Mouse (Mus musculus) neural tube, embryonic 11.5 days (tissue): Measurements from ENCODE around the gene Prpsap1. TPM values are rescaled to one million over a fixed set of nuclear protein-coding genes. Genes with fewer than 3 reads are reported as not detected.

Experiments used
- ATAC-seq: fragments of 200-750 bp; cut with Nextera tagmentation; 2 replicates; pipeline ENCODE4 v1.8.0; 2017; ENCODE audit warnings: moderate number of reproducible peaks, mild to moderate bottlenecking, moderate TSS enrichment, moderate library complexity; ENCODE audit not compliant: insufficient read depth, low FRiP score, low TSS enrichment
- DNase-seq: peaks from one replicate; pipeline ENCODE4 v3.0.0-alpha.2; 2015; ENCODE audit warnings: low spot score
- H3K27ac ChIP-seq: fragments of 300-500 bp; sonication (generic); 2 replicates; pipeline ENCODE4 v1.5.1; 2014; ENCODE audit warnings: low read depth, mild to moderate bottlenecking, low read length
- H3K27me3 ChIP-seq: fragments of 300-500 bp; sonication (generic); 2 replicates; pipeline ENCODE4 v1.6.1; 2014; ENCODE audit warnings: mild to moderate bottlenecking, low read length, mixed read lengths; ENCODE audit not compliant: control insufficient read depth, insufficient read depth
- H3K36me3 ChIP-seq: fragments of 300-500 bp; sonication (generic); 2 replicates; pipeline ENCODE4 v1.6.1; 2014; ENCODE audit warnings: mild to moderate bottlenecking, low read length, moderate library complexity, mixed read lengths; ENCODE audit not compliant: control insufficient read depth, insufficient read depth
- H3K4me1 ChIP-seq: fragments of 300-500 bp; sonication (generic); 2 replicates; pipeline ENCODE4 v1.6.1; 2014; ENCODE audit warnings: low read length, mixed read lengths; ENCODE audit not compliant: control insufficient read depth, insufficient read depth
- H3K4me2 ChIP-seq: fragments of 300-500 bp; sonication (generic); 2 replicates; pipeline ENCODE4 v1.6.1; 2014; ENCODE audit warnings: low read depth, mild to moderate bottlenecking, moderate library complexity
- H3K4me3 ChIP-seq: fragments of 300-500 bp; sonication (generic); 2 replicates; pipeline ENCODE4 v1.5.1; 2014; ENCODE audit warnings: low read depth, low read length
- H3K9ac ChIP-seq: fragments of 300-500 bp; sonication (generic); 2 replicates; pipeline ENCODE4 v1.6.1; 2014; ENCODE audit warnings: mild to moderate bottlenecking, low read length
- H3K9me3 ChIP-seq: fragments of 300-500 bp; sonication (generic); 2 replicates; pipeline ENCODE4 v1.6.1; 2016; ENCODE audit warnings: low read length; ENCODE audit not compliant: control insufficient read depth
- WGBS: fragments of 180-500 bp; shearing (Covaris S2); extraction: QIAGEN DNeasy Blood & Tissue Kit; methylation state at CpG from one replicate; pipeline ENCODE4 v1.1.7; 2014; 5-methylcytosine and 5-hydroxymethylcytosine counted together
- polyA plus RNA-seq: library from polyadenylated mRNA; unstranded; fragments of >200 nt; fragmentation: Nextera tagmentation; extraction: Ambion mirVana; gene quantifications from 2 replicates; pipeline ENCODE4 v1.2.1, GENCODE M21; 2014

The Prpsap1 gene
- polyA plus RNA-seq, 1 experiment from 2014 or later = 222 TPM

DNA sequence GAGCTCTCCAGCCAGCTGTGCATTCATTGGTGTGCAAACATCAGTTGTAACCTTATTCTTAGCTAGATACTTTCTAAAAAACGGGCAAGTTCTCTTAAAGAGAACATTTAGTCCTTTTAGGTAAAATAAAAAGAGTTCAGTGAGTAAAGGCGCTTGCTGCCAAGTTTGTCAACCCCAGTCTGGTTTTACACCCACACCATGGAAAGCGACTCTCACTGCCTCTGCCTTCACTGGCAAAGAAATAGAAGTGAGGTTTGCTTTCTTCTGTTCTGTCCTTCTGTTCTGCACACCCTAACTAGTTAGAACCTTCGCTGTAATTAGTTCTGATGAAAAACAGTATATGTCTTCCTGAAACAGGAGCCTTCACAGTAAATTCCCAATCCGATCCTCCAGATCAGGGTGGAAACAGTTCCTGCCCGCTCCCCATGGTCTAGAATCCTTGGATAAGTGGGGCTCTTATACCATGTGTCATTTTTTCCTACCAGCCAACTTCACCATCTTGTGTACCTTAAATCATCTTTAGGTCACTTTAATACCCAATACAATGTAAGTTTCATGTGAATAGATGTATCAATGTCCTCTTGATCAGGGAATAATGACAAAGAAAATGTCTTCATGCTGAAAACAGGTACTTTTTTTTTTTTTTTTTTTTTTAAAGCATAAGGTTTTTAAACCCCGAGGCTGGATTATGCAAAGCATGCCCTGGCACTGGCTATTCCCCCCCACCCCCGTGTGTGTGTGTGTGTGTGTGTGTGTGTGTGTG, 61.2 kb downstream of the Prpsap1 start:
- no peak overlapping the region for H3K4me3 ChIP-seq
- DNase-seq (no peak), ATAC-seq (no peak)
- peaks cover 8% of the 10 kb centered on the region; the same call in 1 of the 2 replicates for H3K36me3 ChIP-seq
- no peak overlapping the region for H3K9ac ChIP-seq
- WGBS = 69% methylated on average over 8 of the region's 8 CpGs
- no peak overlapping the region for H3K27ac ChIP-seq
- H3K4me2 ChIP-seq = no peak overlapping the region
- no peaks in the 10 kb centered on the region for H3K27me3 ChIP-seq
- peaks cover 11% of the 10 kb centered on the region for H3K4me1 ChIP-seq
- no peaks in the 10 kb centered on the region for H3K9me3 ChIP-seq

GRCm38 (mm10) chr11:116432127-116432526, 61.9 kb downstream of the Prpsap1 start:
- Histone ChIP-seq H3K9me3 (no peaks in the 10 kb centered on the region), H3K4me1 (peaks cover 11% of the 10 kb centered on the region), H3K4me3 (no peak overlapping the region), H3K4me2 (no peak overlapping the region), H3K9ac (no peak overlapping the region), H3K27me3 (no peaks in the 10 kb centered on the region), H3K36me3 (peaks cover 4% of the 10 kb centered on the region; the same call in 1 of the 2 replicates), H3K27ac (no peak overlapping the region)
- ATAC-seq (no peak), DNase-seq (no peak)
- 72% methylated on average over 6 of the region's 6 CpGs for WGBS

DNA sequence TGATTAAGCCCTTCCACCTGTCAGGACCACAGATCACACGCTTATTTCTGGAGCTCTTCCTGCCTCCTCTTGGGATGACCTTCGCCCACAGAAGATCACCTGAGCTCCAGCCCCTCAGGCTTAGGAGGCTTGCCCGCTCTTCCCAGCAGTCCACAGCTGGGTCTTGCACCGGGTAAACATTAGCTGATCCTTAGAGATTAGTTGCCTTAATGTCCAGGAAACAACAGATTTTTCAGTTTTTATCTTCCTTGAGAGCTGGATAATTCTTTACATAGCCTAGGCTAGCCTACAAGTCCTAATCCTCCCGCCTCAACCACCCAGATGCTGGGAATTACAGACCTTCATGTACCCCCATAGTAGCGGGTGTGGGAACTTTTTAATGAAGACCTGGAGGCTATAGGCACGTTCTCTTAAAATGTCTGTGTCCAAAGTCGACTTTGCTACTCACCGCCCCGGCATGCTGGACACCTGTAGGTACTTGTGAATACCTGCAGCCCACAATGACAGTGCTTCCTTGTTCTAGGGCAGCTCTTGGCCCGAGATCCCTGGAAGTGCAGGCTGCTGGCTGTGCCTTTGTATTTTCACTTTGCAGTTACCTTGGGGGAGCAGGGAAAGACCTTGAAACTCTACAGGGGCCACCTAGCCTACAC, 62.4 kb downstream of the Prpsap1 start:
- Histone ChIP-seq H3K4me3 (no peak overlapping the region), H3K9me3 (no peaks in the 10 kb centered on the region), H3K27ac (no peak overlapping the region), H3K36me3 (no peaks in the 10 kb centered on the region), H3K4me1 (peaks cover 9% of the 10 kb centered on the region), H3K9ac (no peak overlapping the region), H3K4me2 (no peak overlapping the region), H3K27me3 (no peaks in the 10 kb centered on the region)
- DNase-seq (no peak), ATAC-seq (no peak)
- WGBS = 58% methylated on average over 11 of the region's 11 CpGs

GRCm38 (mm10) chr11:116430723-116431427, 63.1 kb downstream of the Prpsap1 start:
- Histone ChIP-seq H3K9me3 (no peaks in the 10 kb centered on the region), H3K27me3 (no peaks in the 10 kb centered on the region), H3K9ac (no peak overlapping the region), H3K4me1 (peaks cover 3% of the 10 kb centered on the region), H3K4me3 (no peak overlapping the region), H3K36me3 (no peaks in the 10 kb centered on the region), H3K27ac (no peak overlapping the region), H3K4me2 (0 out of 2 replicates have a peak overlapping the region, but pooled peaks have one; percentile 15)
- WGBS = 53% methylated on average over 22 of the region's 22 CpGs
- DNase-seq (no peak), ATAC-seq (no peak)

GRCm38 (mm10) chr11:116429862-116430613, 64.0 kb downstream of the Prpsap1 start:
- 88% methylated on average over 9 of the region's 9 CpGs for WGBS
- Histone ChIP-seq H3K27ac (no peak overlapping the region), H3K4me1 (no peaks in the 10 kb centered on the region)

DNA sequence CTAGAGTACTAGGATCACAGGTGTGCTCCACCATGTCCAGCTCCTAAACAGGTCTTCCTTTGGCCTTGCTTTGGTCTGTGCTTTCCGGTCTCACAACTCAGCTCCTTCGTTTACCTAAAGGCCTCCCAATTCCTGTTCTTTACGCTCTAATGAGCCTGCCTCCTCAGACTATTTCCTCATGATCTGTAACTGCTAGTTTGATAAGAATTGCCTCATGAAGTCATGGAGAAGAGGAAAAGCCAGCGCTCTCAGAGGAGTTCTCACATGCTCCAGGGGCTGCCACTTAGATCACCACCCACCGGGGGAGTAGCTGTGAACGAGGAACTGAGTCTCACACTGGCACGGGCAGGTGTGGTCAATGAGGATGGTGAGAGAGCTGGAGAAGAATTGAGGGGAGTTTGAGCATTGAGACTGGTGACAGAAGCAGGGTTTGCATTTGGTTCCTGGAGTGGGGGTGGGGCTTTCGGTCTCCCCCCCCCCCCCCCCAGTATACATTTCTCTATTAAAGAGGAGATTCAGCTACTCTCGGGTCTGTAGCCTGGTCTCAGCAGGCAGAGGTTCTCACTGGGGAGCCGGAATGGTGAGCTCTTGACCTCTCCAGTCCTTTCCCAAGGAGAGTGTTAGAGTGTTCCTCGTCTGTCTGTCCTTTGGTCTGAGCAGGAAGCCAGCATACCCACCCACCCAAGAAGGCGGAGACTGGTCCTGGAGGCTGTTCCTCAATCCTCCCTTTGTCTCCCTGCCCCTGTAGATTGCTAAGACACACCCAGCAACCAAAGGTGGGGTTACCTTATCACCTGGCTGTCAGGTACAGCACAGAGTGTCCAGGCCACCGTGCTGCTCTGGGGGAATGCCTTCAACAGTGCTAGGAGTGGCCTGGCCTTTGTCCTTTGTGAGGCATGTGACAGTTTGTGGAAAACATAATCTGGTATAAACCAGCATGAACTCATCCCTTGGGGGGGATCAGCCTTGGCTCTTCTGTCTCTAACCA, 64.8 kb downstream of the Prpsap1 start:
- ATAC-seq = no peak
- Histone ChIP-seq H3K4me2 (no peak overlapping the region), H3K4me1 (no peaks in the 10 kb centered on the region), H3K27me3 (no peaks in the 10 kb centered on the region), H3K36me3 (no peaks in the 10 kb centered on the region), H3K4me3 (no peak overlapping the region), H3K9ac (no peak overlapping the region), H3K27ac (no peak overlapping the region), H3K9me3 (no peaks in the 10 kb centered on the region)
- 55% methylated on average over 13 of the region's 13 CpGs for whole genome bisulfite sequencing
- no peak for DNase-seq

More at GRCm38 (mm10) chr11:116429862-116430613, 64.0 kb downstream of the Prpsap1 start:
- no peak overlapping the region for H3K4me2 ChIP-seq
- H3K36me3 ChIP-seq = no peaks in the 10 kb centered on the region
- no peak overlapping the region for H3K4me3 ChIP-seq
- ATAC-seq = no peak
- DNase-seq = no peak
- no peaks in the 10 kb centered on the region for H3K9me3 ChIP-seq
- no peaks in the 10 kb centered on the region for H3K27me3 ChIP-seq
- no peak overlapping the region for H3K9ac ChIP-seq

DNA sequence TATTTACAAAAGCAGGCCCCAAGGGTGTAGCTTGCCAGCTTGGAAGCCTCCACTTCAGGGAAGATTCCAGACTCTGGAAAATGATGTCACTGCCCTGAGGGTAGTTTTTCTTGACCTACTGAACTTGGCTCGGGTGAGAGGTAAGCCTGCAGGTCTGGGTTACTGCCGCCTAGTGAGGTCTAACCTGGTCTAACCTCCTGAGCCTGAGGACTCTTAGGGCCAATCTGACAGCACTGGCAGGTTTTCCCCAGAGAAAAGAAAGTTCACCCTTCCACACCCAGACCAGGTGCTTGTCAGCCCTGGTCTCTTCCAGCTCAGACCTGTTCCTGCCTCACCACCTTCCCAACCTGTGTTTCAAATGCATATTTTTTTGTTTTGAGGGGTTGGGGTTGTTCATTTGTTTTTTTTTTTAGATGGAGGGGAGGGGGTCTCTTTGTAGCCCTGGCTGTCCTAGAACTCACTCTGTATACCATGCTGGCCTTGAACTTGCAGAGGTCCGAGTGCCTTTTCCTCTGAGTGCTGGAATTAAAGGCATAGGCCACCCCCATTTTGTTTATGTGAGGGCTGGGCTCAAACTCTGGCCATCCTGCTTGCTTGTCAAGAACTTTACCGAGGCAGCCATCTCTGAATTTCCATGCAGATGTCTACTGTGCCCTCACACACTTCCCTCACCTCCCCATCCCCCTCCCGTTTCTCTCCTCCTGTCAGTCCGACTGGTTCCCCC, 67.0 kb downstream of the Prpsap1 start:
- no peaks in the 10 kb centered on the region for H3K27me3 ChIP-seq
- DNase-seq (no peak), ATAC-seq (no peak)
- WGBS = 74% methylated on average over 6 of the region's 6 CpGs
- no peak overlapping the region for H3K4me2 ChIP-seq
- no peaks in the 10 kb centered on the region for H3K36me3 ChIP-seq
- H3K9ac ChIP-seq = no peak overlapping the region
- H3K4me3 ChIP-seq = no peak overlapping the region
- H3K9me3 ChIP-seq = no peaks in the 10 kb centered on the region
- no peak overlapping the region for H3K27ac ChIP-seq
- H3K4me1 ChIP-seq = no peaks in the 10 kb centered on the region
